Mouse (Mus musculus) adrenal gland, adult (tissue): Measurements from ENCODE around the gene Zc3h7b.

Experiments used
- DNase-seq, 2 experiments: peaks; one replicate each; pipeline ENCODE4 v3.0.0; 2022 to 2023; ENCODE audit warnings: low spot score in 1 of 2; ENCODE audit not compliant: inconsistent age in 2 of 2

Zc3h7b gene

DNA sequence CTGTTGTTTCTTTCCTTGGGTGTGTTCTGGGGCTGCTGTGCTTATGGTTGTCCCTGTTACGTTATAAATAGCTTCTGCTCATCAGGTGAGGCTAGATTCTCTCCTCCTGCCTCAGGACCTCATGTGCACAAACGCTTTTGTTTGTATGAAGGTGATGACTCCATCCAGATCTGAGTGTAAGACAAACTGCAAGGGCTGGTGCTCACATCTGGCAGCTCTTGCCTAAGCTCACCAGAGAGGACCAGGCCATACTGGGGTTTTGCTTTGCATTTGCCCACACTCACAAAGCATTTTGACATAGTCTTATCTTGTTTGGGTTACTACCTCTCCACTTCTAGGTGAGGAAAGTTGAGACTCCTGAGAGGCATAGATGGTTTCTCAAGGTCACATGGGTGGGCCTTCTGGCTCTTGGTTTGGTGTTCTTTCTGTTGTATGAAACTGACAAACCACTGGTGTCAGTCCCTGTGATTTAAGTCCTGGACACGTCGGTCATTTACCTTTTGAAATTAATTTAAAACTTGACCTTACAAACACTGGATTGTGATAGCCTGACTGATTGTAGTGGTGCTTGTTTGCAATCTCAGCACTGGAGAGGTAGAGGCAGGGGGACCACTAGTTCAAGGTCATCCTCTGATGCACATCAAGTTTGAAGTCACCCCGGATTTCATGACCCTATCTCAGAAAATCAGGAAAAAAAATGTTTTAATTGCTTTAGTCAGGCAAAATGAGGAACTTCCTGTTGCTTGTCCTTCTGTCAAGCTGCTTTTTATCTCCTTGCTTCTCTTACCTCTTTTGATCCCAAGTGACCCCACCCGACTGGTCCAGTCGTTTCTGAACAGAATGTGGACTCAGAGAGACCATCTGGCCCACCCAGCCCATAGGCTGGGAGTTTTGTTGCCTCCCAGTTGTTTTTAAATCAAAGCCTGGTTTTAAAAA lies 68.1 kb downstream of the Zc3h7b start:
- no peak for DNase-seq

DNA sequence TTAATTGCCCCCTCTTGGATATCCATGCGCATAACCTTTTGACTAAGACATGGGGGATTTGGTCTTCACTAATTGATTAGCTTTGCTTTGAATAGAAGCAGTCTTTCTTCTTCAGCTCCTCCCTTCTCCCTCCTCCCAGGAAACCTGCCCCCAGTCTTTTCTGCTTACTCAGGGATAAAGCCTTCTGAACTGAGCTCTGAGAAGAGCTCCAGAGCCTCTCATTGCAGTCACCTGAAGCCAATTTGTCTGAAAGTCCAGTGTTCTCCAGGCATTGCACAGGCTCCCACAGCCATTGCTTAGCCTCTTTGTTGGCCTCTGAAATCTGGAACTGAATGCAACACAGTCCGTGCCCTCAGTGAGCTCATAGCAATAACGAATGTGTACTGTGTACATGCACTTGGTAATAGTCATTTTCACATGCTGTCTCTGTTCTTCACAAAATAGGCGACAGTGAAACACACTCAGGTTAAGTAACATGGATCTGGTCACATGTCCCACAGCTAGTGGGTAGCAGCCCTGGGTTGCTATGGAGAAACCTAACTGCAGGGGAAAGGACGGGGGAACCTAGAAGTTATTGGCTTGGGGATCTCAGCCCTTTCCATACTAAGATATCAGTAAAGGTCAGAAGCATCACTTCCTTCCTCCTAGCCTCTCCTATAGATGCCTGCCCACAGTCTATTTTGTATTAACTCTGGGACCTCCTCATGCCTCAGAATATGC lies 69.3 kb downstream of the Zc3h7b start:
- no peak for DNase-seq

DNA sequence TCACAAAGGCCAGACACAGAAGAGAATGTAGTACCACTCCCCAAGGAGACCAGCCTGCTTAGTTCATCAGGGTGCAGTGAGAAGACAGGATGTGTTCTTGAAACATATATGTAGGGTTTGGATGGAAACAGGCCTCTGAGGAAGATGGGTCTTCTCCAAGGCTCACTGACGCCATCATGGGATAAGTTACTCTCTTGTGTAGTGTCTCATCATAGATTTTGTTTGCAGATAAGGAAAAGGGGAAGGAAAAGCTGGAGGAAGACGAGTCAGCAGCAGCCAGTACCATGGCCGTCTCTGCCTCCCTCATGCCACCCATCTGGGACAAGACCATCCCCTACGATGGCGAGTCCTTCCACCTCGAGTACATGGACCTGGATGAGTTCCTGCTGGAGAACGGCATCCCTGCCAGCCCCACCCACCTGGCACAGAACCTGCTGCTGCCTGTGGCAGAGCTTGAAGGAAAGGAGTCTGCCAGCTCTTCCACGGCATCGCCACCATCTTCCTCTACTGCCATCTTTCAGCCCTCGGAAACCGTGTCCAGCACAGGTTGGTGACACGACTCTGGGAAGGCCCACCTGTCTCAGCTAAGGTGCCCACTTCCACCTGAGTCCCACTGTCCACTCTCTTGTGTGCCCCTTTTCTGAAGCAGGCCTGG lies 70.0 kb downstream of the Zc3h7b start:
- DNase-seq: no peak

DNA sequence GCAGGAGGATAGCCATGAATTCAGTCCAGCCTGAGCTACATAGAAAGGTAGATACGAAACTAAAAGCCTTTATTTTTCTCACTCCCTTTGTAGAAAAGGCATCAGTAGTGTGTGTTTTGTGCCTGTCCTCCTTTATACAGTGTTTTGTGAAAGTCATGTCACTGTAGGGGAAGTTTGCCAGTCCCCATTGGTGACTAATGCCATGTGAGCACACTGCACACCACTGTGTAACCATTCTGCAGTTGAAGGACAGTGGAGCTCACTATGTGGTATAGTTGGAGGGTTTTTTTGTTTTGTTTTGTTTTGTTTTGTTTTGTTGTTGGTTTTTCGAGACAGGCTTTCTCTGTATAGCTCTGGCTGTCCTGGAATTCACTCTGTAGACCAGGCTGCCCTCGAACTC lies 73.5 kb downstream of the Zc3h7b start:
- peak in 1 of 2 experiments; percentile 54 for DNase-seq

DNA sequence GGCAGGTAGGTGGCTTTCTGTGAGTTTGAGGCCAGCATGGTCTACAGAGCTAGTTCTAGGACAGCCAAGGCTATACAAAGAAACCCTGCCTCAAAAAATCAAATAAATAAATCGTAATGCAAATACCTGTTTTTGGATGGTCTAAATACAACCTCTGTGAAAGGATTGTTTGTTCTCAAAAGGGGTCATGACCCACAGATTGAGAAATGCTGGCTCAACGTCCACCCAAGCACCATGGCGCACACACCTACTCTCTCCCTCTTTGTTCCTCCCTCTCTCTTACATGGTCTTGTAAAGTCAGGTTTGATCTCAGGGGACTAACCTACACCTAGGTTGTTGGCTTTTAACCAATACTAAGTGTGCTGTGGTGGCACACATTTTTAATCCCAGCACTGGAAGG lies 77.8 kb downstream of the Zc3h7b start:
- no peak for DNase-seq

DNA sequence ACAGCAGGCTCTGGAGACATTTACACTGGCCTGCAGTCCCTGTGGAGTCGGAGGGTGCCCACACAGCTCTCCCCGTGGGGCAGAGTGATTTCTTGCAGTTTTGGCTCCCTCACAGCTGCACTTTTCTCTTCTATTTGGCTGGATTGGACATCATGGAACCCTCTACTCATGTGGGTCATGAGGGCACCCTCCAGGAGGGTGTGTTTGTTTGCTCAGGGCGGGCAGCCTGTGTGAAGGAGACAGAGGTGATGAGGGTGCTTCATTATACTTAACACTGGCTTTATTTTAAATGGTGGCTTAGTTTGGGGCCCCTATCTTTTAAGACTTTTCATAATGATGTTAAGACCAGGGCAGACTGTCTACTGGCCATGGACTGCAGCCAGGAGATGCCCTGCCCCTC lies 80.0 kb downstream of the Zc3h7b start:
- DNase-seq: no peak

DNA sequence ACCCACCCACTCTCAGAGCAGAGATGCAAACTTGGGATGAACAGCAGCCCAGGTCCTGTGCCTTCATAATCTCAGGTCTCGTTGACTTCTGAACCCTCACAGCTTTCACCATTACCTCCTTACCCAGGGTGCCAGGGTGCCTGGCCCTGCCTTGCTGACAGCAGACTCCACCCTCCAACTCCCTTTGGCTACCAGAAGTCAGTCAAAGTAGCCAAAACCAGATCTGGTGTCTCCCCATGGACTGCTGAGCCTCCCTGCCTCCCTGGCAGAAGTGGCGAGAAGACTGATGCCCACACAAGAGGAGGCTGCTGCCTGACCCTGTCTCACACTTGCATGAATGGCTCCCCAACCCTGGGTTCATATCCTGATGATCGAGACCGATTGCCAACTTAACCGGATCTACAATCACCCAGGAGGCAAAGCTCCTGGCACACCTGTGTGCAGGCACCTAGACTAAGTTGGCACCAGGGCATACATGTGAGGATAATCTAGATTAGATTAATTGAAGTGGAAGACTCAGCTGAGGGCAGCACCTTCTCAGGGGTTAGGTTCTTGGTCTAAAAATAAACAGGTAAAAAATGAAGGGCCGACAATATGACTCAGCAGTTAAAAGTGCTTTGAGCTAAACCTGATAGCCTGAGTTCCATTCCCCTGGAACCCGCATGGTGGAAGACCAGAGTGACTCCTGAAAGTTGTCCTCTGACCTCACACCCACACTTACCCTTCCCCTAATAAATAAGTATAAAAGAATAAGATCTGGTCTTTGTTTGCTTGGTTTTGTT lies 83.8 kb downstream of the Zc3h7b start:
- no peak for DNase-seq

DNA sequence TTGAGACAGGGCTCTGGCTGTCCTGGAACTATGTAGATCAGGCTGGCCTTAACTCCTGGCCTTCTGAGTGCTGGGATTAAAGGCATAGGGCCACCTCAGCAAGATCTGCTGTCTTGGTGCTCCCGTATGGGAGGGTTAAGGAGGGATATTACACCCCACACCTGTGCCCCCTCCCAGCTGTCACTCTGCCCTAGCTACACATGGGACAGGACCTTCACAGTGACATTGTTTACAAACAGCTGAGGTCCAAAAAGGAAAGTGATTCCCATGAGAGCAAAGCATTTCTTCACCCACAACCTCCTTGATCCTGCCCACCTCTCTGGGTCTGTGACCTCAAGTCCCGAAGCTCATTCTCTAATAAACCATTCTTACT lies 84.3 kb downstream of the Zc3h7b start:
- DNase-seq: no peak

DNA sequence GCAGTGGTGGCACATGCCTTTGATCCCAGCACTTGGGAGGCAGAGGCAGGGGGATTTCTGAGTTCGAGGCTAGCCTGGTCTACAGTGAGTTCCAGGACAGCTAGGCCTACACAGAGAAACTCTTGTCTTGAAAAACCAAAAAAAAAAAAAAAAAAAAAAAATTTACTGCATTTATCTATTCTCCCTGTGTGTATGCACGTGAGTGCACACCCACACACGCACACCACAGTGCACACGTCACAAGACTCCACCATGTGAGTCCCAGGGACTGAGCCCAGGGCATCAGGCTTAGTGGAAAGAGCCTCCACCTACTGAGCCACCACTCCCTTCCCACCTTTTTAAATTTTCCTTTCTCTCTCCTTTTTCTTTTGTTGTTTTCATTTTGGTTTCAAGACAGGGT lies 85.7 kb downstream of the Zc3h7b start:
- DNase-seq: no peak

DNA sequence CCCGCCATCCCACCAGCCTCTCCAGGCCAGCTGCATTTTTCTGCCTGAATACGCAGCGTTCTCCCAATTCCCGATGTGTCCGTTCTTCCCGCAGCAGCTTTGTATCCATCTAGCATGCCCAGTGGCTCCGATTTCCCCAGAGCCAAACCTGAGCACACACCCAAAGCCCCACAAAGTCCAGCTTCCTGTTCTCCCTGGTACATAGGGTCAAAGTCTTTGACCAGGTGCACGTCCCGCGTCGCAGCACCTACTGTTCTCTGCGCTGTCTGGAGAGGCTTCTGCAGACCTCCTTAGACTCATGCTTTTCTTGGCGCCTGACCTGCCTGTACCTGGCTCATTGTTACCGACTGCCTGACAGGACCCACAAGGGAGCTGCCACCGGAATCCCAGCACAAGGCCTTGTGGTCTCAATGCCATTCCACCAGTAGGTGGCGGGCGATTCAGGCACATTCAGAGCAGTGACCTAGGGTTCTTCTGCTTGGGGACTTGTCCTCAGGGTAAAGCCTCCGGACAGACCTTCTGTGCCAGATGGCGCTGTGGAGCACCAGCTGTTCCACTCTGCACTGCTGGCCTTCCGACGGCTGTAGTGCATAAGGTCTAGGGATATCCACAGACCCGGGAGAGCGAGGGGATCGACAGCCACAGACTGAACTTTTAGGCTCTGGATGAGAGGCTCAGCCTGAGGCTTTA lies 86.4 kb downstream of the Zc3h7b start:
- peak; percentile 92 to 96 for DNase-seq

DNA sequence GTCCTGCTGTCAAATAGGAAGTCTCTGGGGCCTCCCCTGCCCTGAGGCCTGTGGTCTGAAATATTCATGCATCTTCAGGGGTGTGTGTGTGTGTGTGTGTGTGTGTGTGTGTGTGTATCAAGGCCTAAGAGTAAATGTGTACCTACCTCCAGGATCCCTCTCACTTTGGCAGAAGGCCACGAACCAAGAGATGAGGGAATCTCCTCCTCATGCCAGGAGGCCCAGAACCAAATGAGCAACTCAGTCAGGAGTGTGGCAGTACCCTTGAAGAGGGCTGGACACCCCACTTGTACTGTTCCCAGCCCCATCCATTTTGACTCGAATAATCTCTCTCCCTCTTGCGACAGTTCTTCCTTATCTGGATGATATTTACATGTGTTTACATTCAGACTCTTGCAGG lies 87.4 kb downstream of the Zc3h7b start:
- peak in 1 of 2 experiments; percentile 40 for DNase-seq

DNA sequence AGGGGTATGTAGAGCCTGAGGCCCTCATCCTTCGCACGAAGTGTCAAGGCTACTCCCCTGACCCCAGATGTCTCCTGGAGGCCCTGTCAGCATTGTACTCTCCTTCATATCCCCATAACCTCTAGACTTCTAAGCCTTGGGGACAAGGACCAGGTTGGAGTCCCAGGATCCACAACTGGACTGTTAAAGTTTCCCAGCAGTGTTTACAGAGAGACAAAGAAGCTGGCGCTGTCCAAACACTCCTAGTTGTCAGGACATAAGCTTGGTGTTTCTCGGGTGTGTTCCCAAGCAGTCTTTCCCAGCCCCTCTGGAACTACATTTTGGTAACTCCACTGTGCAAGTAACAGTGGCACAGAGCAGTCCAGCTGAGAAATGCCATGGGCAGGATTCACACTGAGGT lies 88.6 kb downstream of the Zc3h7b start:
- peak in 1 of 2 experiments; percentile 34 for DNase-seq

DNA sequence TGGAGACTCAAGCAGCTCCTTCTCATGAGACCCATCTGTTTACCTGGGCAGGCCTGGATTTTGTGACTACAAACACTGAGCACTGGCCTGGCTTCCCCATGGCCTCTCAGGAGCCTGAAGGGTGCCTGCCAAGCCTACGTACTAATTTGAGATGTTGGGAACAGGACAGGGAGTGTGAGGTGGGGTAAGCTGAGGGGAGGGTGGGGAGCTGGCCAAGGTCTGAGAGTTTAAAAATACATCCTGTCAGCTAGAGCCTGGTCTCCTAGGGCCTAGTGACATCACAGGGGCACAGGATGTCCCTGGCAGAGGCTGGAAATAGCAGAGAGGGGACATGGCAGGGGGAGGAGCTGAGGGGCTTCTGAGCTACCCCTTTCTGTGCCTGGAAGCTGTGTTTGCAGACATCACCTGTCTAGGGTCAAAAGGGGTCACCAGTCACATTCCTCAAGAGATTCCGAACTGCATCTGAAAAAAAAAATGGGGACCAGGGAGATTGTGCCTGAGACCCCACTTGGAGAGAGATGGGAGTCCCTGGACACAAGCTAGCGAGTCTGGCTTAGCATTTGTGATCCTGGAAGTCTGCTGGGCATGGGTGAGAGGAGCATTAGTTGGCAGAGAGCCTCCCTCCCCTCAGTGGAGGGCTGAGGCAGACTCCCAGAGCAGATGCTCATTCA lies 89.4 kb downstream of the Zc3h7b start:
- DNase-seq: peak in 1 of 2 experiments; percentile 54

DNA sequence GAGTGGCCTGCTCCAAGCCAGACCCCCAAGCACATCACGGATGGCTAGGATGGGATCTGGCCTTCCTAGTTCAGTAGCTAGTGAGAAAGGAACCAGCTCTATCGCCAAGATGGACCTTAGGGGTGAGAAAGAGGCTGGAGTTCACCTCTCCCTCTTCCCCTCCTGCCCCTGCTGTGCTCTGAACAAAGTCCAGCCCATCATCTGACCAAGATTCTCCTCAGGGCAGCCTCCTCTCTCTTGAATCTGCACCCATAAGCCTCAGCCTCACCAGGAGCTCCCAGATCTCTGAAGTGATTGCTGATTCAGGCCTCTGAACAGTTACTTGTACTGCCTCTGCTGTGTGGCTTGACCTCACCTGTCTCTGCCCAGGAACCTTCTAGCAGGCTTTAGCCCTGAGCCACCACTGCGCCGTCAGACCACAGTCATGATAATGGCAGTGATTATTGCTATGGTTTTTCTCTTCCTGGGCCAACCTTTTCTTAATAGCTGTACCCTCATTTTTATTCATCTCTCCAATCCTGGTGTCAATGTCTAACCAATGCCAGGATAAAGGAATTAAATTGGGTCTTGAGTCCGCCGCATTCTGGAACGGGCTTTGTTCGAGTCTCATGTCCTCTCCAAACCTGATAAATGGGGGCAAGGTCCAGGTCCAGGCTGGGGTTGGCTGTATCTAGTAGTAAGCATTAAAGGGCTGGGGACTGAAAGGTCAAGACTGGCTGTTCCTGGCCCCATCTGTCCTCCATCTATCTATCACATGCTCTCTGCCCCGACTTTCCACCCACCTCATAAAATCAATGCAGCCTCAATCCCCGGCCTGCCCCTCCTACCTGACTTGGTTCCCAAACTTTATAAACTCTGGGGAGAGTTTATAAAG lies 90.4 kb downstream of the Zc3h7b start:
- DNase-seq: peak in 1 of 2 experiments; percentile 51

DNA sequence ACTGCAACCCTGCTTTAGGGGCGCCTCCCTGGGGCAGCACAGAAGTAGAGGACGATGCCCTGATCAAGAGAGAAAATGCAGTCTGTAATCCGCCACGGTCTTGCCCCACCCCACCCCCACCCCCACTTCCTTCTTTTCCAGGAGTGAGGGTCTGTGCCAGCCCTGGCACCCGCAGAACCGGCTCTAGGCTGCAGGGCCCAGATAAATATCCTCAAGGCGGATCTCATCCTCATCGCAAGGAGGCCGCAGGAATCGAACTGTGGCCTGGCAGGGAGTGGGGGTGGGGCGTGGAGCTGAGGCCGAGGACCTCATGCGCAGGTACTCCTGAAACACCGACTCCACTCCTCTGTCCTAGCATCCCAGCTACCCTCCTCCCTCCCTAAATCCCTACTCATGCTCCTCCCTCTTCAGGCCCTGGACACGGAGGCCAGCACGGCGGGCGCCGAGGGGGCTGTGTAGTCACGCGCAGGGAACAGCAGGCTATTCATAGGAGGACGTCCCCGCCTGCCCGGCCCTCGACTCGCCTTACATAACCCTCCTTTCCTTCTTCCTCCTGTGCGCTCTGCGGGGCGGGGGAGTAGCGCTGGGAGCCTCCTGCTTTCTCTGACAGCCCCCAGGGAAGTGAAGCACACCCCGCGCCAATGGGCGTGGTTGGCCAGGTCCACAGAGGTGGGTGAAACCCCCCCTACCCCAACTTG lies 91.4 kb downstream of the Zc3h7b start:
- DNase-seq: peak; percentile 93

DNA sequence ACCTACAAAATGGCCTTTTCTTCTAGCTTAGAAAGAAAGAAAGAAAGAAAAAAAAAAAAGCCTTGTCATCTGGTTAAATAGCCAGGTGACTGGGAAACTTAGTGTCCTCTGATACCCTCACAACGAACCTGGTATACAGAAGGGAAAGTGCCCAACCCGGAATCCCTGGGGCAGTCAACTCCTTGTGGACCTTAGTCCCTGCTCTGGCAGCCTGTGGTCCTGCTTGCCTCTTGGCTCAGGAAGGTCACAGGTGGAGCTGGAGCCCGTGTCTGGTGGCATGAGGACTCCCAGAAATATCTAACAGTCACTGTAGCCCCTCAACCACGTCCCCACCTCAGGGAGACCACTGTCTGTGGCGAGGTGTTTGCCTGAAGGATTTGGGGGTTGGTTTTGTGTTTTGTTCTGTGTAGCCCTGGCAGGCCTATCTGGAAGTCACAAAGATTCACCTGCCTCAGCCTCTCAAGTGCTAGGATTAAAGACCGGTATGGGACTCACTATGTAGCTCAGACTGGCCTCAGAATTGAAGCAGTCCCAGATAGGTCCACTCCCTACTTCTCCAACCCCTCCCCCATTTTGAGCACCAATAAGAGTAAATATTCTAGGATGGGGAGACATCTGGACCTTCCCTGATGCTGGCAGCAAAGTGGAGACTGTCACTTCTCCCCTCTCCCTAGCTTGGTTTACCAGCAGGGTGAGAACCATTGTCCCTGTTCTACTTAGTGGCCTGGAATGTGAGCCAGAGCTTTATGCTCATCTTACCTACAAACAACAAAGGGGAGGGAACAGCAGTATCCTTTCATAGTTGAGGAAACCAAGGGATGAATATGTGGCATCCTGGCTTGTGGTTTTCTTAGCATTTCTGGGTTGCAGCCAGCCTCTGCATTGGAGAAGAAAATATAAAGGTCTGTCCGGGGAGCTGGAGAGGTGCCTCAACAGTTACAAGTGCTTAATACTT lies 92.4 kb downstream of the Zc3h7b start:
- DNase-seq: peak in 1 of 2 experiments; percentile 55
